Mouse (Mus musculus): ENCODE results near the gene Mtf1.

Mtf1 gene

DNA sequence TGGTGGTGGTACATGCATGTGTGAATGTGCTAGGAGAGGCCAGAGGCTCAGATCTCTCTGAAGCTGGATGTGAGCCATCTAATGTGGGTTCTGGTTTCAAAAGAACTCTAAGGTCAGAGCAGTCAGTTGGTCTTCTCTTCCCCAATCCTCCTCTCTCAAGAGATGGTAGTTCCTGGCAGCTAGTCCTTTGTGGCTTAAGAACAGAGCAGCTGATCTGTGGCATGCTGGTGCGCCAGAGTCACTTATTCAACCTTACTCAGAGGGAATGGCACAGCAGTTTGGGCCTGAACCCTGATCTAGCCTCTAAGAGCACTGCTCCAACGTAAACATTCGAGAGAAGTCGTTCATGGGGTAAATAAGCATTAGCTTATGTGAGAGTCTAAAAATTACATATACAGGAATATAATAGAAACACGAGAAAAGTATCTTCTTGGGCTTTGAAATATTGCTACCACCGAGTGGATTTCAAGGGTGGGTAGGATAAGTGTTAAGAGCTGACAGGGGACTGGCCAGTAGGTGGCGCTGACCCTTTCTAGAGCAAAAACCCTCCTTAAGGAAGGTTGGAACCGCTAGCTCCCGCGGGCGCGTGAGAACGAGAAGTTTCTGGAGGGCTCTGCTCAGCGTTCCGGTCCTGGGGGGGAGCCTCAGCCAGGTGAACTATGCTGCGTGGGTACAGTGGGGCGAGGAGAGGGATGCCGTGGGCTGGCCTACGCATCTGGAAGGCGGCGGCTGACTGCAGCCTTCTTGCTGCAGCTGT is at the start of gene Mtf1:
Mtf1 (plus strand) TSS at position 553 of the 757 bp plus-strand sequence.
- DNase-seq (ENCODE audit: low read depth, low spot score): peak; percentile 79

DNA sequence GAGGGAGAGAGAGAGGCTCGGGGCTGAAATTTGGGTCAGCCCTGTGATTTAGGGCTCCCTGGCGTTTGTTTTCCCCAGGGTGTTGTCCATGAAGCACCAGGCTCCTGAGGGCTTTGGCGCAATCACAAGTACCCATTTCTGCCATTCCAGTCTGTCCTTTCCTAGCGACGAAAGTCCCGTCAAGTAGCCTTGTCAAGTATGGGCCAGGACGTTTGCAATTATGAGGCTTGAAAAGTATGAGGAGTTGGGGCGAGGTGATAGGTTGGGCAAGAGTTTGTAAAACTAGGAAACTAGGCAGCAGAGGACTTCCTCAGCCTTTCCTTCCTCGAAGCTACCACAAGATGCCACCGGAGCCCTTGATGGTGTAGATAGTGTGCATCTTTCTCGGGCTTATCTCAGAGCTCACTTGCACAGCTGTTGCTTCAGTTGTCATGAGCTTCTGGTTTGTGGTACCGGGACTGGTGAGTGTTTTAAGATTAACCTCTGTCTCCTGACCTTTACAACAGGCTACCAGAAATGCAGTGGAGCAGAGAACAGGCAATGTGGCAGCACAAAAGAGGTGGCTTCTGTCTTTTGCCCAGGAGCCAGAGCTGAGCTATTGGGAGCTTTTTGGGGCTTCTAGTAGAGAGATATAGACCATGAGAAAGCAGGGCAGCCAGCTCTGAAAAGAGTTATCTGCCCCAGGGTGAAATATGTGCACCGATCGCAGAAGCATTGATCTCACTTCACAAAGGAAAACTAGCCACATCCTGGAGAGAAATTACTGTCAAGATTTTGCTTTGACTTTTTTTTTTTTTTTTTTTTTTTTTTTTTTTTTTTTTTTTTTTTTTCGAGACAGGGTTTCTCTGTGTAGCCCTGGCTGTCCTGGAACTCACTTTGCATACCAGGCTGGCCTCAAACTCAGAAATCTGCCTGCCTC is 49.4 kb upstream of the Mtf1 start:
- no peak for DNase-seq (ENCODE audit: low read depth, low spot score)

DNA sequence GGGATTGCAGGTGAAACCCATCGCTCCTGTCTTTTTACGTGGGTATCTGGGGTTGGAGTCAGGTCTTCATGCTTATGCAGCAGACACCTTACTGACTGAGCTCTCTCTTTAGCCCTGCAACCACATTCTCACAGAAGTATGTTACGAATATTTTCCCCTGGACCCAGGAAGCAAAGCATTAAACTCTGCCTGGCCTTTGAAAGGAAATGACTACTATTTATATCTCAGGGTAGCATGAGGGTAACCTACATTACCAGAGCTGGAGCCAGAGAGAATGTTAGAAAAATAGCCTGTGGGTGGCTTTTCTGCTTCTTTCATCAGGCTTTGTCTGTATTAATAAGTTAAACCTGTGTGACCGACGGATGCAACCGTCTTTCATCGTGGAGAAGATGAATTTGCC is 46.4 kb upstream of the Mtf1 start:
- DNase-seq (ENCODE audit: low read depth, low spot score): no peak

DNA sequence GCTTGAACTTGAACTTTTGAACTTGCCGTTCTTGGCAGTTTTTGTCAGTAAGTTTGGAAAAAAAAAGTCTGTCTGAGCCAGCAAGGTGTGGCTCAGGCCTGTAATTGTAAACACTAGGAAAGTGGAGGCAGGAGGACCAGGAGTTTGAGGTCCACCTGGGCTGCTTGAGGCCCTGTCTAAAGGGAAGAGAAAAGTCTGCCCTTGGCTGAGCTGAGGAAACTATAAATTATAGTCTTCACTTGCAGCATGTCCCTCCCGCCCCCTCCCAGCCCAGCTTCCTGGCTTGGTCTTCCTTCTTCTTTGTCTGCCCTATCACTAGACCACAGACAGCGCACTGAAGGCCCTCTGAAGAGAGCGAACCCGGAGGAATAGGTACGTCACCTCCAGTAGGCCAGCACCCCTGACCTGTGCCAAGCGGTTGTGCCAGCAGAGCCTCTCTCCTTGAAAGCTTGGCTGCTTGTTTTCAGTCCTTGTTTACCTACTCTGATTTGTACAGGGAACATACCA is 42.5 kb upstream of the Mtf1 start:
- no peak for DNase-seq (ENCODE audit: low read depth, low spot score)

DNA sequence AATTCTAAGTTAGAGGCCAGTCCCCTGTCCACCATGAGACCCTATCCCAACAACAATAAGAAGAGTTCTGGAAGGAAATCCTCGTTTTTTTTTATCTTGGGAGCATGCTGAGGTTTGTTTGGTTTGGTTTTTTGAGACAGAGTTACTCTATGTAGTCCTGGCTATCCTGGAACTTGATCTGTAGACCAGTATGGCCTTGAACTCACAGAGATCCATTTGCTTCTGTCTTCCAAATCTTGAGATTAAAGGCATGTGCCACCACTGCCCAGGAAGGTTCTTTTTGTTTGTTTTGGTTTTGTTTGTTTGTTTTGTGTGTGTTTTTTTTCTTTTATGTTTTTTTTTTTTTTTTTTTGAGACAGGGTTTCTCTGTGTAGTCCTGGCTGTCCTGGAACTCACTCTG is 40.7 kb upstream of the Mtf1 start:
- no peak for DNase-seq (ENCODE audit: low read depth, low spot score)

DNA sequence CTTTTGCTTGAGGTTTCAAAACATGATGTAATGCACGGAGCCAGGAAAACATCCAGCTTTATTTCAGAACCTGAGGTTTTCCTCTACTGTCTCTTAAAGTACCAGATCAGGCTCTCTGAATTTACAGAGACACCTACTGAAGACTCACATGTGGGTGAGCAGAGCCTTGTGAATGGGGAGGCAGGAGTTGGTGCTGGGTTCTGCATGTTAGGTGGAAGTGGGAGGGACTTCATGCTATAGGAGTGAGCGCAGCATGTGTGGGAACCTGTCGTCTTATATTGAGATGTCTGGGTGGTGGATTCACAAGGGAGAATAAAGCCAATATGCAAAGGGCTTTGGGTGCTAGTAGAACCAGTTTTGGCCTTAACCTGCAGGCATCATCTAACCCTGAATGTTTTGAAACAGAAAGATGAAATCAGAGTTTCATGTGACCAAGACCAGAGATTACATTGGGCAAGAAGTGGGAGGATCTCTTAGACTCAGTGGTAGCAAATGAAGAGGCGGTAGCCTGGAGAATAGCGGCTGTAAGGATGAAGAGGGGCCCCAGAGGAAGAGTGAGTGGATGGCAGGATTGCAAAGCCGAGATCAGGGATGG is 38.9 kb upstream of the Mtf1 start:
- no peak for DNase-seq (ENCODE audit: low read depth, low spot score)

DNA sequence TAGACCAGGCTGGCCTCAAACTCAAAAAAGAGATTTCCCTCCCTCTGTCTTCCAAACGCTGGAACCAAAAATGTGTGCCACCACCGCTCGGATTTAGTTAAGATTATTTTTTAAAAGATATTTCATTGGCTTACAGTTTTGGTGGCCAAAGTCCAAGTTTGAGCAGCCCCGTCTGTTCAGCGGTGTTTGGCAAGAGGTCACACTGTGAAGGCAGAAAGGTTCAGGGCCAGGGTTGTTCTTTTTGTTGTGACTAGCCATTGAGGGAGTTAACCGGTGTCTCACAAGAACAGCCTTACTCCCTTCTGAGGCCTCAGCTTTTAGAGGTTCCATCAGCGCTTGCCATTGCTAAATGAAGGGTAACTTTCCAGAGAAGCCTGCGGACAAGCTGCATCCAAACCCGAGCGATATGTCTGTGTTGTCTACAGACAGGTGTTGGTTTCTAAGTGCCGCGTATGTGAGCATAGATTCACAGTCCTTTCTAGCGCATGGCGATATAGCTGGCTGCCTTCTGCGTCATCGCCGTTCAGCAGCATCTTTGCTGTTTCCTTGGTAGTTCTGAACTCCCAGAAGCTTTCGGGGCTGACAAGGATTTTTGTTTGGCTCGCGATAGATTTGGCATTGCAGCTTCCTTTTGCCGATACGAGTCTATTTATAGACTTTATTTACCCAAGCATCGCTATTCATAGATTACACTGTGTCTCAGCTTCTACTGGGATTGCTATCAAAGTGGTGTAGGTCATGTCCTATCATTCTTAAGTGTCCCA is 35.9 kb upstream of the Mtf1 start:
- no peak for DNase-seq (ENCODE audit: low read depth, low spot score)

DNA sequence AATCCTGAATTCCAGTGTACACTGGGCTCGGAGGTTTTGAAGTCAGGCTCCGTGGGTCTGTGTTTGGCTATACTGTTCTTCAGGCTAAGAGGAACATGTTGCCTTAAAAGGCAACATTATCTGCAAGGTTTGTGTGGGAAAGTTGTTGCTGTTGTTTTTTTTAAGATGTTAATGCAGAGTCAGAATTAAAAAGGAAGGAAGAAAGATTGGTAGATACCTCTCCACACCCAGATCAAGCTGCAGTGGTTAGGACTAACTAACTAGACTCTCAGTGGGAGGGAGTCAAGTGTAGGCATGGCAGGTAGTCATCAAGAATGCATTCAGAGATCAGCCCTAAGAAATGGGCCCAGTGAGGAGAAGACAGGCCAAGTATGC is 35.4 kb upstream of the Mtf1 start:
- no peak for DNase-seq (ENCODE audit: low read depth, low spot score)

DNA sequence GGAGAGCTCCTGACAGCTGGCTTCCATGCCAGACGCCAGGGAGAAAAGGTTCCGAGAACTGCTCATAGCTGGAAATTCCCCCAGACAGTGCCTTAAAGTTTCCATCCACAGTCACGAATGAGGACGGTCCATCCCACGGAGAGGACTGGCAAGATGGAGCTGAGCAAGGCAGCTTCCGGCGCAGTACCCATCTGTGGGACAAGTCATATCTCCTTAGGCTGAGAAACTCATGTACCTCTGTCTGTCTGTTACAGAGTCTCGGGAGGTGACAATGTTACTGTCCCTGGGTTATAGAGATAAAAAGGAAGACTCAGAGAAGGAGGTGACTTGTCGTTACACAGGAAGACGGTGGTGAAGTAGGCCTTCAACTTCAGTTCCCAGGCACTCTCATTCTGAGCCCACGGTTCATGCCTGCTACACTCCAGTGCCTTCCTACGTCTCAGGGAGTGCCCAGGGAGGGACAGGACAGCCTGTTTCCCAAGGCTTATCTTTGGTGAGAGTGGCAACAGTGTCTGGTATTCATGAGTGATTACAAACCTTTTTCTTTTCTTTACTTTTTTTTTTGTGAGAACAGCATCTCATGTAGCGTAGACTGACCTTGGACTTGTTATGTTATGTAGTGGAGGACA is 32.8 kb upstream of the Mtf1 start:
- DNase-seq (ENCODE audit: low read depth, low spot score): no peak

DNA sequence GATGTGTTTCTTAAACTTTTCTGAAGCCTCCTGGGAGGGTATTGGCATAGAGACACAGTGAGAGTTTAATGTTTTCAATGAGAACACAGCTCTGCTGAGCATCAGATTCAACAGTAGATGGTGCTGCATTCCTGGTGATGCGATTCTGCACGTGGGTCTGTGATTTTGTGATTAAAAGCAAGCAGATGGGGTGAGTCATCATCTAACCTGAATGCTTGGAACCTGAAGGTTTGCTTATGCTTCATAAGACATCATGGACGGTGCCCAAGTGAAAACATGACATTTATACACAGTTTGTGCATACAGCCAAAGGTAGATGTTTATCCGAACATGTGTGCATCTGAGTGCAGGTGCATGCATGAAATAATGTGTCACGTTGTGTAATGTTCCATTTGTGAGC is 31.3 kb upstream of the Mtf1 start:
- no peak for DNase-seq (ENCODE audit: low read depth, low spot score)

DNA sequence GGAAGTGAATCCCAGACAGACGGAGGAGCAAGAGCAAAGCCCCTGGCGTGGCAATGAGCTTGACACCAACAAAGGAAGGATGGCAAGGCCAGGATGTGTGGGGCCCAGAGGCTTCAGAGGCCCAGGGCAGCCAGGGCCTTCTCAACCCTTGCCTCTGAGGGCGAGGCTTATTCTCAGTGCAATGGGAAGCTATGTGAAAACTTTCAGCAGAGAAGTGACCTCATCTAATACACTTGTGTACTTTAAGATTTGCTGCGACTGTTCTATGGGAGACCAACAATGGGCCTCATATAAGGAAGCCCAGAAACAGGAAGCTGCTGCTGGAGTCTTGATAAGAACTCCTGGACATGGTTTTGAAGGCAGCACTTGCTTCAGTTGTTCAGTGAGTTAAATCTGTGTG is 29.8 kb upstream of the Mtf1 start:
- no peak for DNase-seq (ENCODE audit: low read depth, low spot score)

DNA sequence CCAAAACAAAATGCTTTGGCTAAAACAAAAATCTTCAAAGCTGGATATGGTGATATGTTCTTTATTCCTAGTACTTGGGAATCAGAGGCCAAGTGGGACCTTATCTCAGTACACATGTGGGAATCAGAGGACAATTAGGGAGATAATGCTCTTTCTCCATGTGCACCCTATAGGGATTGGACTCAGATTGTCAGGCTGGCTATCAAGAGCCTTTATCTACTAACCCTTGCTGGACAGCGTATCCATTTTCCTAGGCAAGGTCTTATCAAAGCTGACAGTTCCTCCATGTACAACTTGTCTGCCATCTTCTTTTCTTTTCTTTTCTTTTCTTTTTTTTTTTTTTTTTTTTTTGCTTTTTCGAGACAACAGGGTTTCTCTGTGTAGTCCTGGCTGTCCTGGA is 28.5 kb upstream of the Mtf1 start:
- no peak for DNase-seq (ENCODE audit: low read depth, low spot score)

DNA sequence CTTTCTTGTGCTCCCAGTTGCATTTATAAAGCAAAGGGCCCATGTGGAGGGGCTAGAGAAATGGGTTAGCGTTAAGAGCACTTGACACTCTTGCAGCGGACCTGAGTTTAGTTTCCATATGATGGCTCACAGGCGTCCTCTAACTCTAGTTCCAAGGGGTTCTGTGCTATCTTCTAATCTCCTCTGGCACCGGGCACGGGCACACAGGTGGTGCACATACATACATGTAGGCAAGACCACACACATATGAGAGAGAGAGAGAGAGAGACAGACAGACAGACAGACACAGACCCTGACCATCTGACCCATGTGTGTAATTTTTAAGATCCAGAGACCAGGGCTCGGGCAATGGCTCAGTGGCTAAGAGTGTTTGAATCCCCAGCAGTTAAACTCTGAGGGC is 27.9 kb upstream of the Mtf1 start:
- no peak for DNase-seq (ENCODE audit: low read depth, low spot score)

DNA sequence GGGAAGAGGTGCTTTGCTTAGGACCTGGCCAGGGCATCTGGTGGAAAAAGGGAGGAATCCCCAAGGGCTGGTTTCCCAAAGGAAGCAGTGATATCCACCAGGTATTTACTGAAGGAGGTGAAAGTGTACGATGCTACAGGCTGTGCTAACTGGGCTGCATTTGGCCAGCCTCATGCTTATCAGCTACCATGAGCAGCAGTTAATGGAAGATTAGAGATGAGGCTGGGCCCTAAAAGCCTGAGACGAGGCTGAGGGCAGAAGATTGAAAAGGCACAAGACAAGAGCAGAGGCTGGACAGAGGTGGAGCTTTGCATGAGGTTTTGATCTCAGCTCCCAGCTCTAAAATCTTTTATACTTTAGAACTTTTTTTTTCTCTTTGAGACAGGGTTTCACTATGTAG is 27.5 kb upstream of the Mtf1 start:
- DNase-seq (ENCODE audit: low read depth, low spot score): no peak

DNA sequence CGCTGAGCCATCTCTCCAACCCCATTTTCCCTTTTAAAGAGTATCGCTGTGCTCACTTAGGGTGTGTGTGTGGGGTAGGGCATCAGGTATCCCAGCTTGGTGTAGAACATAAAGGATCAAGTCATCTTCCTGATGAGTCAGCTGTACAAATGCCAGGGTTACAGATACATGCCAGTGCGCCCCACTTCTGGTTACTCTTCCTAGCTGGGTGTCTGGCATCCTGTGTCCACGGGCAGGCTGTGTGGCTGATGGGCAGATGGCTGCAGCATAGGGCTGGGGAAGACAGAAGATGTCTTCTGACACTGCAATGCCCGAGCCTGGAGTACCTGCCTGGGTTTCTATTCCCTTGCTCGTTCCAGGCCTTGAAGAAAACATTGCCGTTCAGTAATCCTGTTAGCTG is 20.5 kb upstream of the Mtf1 start:
- DNase-seq (ENCODE audit: low read depth, low spot score): no peak

DNA sequence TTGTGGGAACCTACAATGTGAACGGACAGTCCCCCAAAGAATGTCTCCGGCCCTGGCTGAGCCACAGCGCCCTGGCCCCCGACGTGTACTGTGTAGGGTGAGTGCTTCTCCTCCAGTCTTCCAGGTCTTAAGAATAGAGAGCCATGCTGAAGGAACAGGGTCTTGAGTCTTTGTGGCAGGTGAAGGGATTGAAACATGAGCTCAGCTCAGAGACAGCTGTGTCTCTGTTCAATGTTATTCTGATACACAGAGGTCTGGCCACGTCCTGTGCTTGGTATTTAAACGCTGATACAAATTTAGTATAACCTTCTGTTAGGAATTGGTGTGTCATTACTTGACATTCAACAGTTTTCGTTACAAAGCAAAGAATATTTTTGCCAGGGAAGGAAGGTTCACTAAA is 19.5 kb upstream of the Mtf1 start:
- DNase-seq (ENCODE audit: low read depth, low spot score): no peak

DNA sequence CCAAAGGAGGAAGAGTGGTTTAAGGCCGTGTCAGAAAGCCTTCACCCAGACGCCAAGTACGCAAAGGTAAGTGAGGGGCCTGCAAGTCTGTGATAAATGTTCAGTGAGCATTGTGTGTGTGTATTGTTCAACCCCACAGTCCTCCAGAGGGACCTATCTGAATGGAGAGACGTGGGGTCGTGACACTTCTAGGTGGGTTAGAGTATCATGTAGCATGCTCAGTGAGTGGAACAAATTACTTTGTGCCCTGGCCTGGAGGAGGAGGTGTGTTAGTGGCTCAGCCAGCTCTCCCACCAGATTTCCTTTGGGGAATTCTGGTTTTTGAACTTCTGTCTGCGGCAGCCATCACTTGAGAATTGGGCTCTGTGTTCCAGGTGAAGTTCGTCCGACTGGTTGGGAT is 18.0 kb upstream of the Mtf1 start:
- DNase-seq (ENCODE audit: low read depth, low spot score): no peak

DNA sequence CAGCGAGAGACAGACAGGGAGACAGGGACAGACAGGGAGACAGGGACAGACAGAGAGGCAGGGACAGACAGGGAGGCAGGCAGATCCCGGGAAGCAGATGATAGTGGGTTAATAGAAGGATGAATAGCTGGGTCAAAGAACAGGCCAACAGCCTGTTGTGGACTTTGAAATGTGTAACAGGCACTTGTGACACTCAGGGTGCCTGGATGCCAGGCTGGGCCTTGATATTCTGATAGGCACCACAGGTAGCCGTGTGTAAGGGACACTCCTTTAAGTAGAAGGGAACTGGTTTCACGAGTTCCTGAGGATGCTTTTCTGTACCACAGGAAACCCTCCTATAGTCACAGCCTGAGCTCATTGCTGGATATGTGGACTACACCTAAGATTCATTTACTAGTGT is 11.9 kb upstream of the Mtf1 start:
- no peak for DNase-seq (ENCODE audit: low read depth, low spot score)

DNA sequence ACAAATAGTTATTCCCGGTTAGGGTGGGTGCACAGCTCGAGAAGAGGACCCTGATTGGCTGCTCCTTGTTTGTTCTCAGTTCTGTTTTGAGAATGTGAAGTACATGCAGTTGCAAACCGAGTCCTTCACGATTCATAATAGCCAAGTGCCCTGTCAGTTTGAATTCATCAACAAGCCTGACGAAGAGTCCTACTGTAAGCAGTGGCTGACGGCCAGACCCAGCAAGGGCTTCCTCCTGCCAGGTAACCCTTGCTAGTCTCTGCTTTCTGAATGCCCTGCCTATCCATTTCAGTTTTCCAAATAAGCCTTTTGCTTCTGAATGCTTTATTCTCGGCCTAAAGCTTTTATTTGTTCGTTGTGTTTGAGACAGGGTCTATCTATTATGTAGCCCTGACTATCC is 9.8 kb upstream of the Mtf1 start:
- DNase-seq (ENCODE audit: low read depth, low spot score): no peak

DNA sequence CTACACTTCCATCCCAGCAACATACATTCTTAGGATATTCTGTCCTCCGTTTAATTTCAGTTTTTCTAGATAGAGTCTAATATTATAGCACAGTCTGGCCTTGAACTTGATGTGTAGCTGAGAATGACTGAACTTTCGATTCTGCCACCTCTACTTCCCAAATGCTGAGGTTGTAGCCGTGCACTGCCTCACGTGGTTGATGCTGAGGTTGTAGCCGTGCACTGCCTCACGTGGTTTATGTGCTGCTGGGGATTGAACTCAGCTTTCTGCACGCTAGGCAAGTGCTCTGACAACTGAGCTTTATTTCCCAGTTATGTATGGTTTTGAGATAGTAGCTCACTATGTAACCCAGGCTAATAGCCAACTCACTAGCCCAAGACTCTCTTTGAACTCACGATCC is 5.8 kb upstream of the Mtf1 start:
- no peak for DNase-seq (ENCODE audit: low read depth, low spot score)

DNA sequence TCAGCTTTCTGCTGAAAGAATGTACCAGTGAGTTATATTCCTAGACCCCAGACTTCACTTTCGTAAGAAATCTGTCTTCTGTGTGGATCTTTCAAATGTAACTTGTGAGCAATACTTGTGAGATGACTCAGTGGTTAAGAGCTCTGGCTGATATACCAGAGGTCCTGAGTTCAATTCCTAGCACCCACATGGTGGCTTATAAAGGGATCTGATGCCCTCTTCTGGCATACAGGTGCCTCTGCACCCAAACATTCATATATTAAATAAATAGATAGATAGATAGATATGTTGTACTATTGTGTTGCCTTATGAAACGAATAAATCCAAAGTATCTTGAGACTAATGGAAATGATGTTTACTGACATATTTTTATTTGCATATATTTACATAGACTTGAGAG is 5.0 kb upstream of the Mtf1 start:
- DNase-seq (ENCODE audit: low read depth, low spot score): no peak

Data from skeletal muscle tissue, adult 2 months (tissue).